Mouse (Mus musculus): ENCODE measurements at regions not wholly inside any gene's neighbourhood (a gene's known extent, or its start where the extent isn't known, plus 50 kb on each side); places are given as distances from the start of the nearest gene placed in this dataset.

- no peak for DNase-seq
These were observed 399.8 kb upstream of the Dcn start for GRCm38 (mm10) chr10:97079575-97079974.

DNA sequence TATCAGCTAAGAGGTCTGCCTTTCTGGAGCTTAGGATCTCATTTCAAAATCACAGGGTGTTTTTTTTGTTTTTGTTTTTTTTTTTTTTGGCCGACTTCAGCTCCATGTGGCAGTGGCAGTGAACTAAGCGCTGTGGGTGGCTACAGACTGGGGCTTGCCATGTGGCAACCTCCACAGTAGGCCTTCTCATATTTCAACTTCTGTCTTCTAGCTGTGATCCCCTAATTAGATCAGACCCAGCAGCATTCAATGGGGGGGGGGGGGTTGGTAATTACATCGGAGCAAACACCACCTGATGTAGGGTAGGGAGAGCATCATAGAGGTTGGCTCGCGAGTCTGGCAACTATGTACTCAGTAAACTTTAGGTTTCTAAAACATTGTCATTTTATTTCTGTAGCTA lies 392.1 kb upstream of the Dcn start:
- no peak for DNase-seq

- no peak for DNase-seq
These were observed 389.2 kb upstream of the Dcn start for GRCm38 (mm10) chr10:97090254-97090653.

DNA sequence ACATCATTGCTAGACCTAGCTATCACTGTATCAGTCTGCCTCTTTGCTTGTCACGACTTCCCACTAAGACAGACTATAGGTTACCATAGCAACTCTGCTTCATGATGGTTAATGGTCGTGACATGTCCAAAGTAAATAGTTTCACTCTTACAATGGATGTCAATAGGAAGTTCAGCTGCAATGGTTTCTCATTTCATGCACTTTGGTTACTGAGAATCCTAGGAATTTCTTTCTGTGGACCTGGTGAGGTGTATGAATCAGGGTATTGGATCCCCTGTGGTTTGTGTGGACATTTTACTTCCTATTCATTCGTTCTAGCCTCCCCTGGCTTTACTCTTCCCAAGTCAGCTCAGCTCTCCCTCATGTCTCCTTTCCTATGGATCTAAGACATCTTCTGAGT lies 385.5 kb upstream of the Dcn start:
- no peak for DNase-seq

GRCm38 (mm10) chr10:97114501-97114900 lies 364.9 kb upstream of the Dcn start:
- DNase-seq, result no peak

DNA sequence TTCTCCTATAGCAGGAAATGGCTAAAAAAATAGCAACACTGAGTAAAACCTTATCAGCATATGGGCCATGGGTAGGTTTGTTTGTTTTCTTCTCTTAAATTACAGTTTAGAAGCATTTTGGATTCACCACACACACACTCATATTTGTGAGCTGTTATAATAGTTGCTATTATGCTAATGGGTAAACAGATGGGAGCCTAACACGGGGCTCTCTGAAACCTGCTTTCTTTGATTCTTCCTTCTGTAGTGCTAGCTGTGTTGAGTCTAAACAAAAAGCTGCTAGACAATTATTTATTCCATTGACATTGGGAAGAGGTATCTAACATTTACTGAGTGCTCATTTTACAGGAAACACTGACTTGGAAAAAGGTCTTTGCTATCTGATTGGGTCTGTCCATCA lies 356.7 kb upstream of the Dcn start:
- DNase-seq, result no peak

DNA sequence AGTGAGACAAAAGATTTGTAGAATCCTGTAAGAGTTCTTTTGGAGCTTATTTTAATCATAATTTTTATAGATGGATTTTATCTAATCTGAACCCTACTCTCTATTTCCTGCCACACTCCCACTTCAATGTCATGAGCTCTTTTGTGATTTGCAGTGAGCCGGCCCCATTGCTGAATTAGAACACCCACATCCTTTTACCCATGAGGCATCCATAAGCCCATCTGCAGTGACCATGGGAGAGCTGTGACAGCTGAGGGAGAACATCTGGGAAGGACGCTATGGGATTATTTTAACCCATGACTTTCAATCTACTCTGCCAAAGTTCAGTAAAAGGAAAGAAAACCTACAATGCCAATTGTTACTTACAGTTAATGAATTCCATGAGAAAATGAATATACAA lies 337.8 kb upstream of the Dcn start:
- DNase-seq, result no peak

DNA sequence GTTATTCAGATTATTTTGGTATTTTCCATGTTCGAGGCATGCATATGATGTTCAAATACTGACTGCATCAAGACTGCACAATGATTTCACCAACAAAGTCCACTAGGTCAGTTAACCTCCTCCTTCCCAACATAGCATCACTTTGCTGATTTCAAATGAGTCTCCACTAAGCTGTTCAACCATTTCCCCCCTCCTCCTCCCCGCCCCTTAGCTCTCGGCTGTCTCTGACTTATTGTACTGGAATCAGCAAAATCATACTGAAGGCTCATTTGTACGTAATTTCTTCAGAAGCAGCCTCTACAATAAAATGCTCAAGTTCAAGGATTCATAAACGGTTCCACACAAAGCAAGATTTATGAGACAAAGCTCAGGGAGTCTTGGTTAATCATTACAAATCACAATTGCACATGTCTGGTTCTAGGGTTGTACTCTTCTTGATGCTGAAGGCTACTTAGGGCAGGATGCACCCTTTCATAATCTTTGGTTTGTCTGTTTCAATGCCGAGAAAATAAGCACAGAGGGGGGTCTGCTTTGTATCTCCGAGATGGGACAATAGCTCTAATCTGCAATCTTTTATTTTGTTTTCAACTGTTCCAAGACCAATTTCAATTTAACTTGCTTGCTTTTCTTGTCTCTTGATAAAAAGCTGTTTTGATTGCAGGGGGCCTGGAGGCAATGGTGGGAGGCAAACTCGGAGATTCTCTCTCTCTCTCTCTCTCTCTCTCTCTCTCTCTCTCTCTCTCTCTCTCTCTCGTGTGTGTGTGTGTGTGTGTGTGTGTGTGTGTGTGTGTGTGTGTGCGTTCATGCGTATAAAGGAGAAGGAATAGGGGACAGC lies 320.6 kb upstream of the Dcn start:
- peak in 1 of 2 experiments; percentile 1 for DNase-seq

DNA sequence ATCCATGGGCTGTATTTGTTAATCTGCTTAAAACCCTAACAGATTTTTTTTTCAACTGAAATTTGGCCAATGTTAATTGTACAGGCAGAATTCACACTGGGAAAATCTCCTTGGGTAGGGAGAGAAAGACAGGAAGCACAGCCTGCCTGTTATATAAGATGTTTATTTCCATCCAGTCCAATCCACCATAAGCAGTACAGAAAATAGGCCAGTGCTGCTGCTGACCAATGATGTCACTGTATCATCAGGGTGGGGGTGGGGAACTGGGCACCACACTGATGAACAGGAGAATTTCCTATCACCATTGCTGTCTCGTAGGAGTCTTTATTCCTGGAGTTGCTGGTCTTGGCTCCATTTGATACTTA lies 320.0 kb upstream of the Dcn start:
- DNase-seq, result no peak

DNA sequence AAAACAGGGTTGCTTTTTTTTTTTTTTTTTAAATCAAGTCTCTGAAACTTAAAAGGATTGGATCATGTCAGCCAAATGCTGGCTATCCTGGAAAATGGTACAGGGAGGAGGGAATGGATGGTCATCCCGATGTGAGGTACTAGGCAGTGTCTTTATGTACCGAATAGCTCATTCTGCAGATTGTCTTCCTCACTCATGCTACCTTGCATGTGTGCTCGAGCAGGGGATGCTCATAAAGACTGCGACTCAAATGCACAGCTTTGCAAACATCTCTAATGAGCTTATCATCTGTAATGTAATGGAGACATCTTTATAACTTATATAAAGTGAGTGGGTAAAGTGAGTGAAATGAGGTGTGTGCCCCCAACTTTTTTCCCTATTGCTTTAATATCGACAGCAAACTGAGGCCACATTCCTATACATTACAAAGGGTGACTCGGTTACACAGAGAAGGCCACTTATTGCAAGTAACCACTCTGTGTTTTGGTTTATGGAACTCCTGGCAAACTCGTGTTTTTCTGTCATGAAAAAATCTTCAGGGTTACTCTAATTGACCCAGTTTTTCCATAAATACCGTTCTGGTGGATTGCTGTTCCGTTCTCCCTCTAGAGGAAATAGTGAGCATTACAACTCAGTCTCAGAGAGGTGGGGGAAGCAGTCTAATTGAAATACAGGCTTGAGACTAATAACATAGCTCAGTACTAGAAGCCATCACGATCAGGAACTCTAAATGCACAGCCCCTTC lies 319.4 kb upstream of the Dcn start:
- peak; percentile 11 to 16 for DNase-seq

DNA sequence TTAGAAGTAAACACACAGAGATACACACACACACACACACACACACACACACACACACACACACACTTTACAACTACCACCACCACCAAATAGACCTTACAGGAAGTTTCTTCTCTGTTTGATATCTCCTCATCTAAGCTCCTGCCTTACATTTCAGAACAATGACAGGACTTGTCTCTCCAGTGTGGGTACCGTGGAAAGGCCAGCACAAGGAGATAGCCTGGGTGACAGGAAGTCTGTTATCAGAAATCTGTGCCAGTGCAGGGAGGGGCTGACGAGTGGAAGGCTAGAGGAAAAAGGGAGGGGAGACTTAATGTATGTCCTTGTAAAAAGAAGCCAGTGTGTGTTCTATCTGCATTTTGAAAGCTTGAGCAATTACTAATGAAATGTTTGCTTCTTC lies 318.5 kb upstream of the Dcn start:
- no peak for DNase-seq

DNA sequence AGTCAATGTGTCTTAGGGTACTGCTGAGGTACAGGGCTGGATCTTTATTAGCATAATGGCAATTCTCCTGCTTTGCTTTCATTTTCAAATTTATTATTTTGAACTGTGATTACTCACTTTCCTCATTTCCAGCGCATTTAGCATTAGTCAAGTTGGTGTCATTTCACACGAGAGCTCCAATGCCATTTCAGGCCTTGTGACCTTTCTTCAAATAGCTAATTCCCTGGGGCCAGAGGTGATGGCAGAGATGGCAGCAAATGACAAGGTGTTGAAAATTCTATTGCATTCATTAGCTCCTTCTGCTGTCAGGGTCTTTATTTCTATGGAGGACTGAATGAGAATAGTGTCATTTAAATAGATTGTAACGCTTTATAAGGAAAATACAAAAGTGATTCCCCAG lies 300.9 kb upstream of the Dcn start:
- no peak for DNase-seq

DNA sequence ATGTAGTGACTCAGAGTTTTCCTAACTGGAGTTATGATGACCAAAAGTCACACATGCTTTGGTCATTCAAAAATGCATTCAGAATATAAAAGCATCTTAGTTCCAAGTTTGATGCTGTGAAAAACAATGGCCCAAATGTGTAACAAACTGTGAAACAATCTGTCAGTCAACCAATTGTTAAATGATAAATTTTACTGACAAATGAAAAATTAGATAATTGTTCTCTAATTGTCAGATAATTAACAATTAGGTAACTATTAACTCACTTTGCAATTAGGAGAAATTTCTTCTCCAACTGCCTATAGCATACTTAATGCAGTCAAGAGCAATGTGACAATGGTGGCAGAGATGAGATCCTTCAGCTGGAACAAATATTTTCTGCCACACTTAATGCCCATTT lies 289.7 kb upstream of the Dcn start:
- DNase-seq, result no peak

DNA sequence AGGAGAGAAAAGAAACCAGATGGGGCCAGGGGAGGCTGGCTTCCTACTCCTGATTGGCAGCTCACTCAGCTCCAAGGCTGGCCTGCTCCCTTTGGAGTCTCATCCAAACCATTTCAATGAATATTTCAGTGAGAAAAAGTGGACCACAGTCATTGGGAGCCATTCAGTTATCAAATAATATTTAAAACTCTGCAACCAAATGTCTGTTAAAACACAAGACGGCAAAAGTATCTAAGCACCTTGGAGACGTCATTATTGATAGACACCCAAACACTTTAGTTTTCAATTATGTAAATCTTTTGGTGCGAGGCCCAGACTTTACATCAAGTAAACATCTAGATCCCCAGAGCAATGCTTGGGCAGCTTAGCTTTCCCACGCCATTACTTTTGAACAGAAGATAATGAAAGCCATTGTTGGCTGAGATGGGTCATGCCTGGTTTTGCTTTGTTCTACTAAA lies 268.1 kb upstream of the Dcn start:
- DNase-seq, result no peak

- DNase-seq, result no peak
These were observed 267.5 kb upstream of the Dcn start for GRCm38 (mm10) chr10:97211785-97212398.

GRCm38 (mm10) chr10:97219474-97219873 lies 259.9 kb upstream of the Dcn start:
- DNase-seq, result peak in 1 of 2 experiments; percentile 10

- no peak for DNase-seq
These were observed 259.0 kb upstream of the Dcn start for GRCm38 (mm10) chr10:97220431-97220830.

DNA sequence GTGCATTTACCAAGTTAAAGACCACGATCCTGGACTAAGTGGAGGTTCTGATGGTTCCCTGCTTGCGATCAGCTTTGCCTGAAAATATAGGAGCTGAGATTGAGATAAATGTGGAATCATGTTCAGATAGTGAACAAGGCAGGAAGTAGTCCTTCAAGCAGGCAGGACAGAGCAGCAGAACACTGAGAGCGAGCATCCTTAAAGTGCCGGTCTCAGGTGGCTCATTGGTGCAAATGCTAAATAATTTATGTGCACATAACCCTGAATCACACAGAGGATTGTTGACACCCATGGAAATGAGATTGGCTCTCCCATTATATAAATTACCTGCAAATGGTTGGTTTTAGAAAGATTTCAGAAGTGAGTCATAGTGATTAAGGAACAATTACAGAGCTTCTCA lies 243.8 kb upstream of the Dcn start:
- no peak for DNase-seq

DNA sequence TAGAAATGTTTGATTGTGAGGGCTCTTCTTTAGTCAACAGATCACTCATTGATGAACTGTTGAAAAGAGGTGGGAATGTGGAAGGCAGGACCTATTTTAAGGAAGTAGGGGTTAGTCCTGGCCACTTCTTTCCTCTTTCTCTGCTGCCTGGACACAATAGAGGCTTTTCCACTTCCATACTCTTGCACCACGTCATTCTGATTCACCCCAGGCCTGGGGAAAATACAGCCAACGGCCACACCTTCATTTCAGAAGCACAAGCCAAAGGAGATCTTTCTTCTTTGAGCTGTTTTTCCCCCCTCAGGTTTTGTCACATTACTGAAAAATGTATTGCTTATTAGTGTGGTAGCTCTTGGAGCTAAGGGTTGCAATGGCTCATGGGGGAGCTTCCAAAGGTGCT lies 237.9 kb upstream of the Dcn start:
- DNase-seq, result no peak

DNA sequence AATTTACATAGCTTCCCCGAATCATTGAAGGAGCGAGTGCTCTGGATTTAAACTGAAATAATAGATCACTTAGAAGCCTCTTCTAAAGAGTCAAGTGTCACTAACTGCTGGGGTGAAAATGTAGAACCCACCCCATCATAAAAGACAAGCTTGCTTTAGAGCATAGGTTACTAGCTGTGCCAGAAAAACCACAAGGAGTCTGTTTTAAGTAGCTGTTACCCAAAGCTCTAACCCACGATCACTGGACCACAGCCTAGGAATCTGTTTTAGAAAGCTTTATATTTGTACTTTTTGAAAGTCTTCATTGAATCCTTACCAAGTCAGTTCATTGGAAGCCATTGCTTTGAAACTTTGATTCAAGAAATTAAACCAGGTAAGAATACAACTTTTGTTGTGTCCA lies 233.7 kb upstream of the Dcn start:
- no peak for DNase-seq

GRCm38 (mm10) chr10:97248522-97248921 lies 230.9 kb upstream of the Dcn start:
- no peak for DNase-seq

GRCm38 (mm10) chr10:97249760-97250159 lies 229.6 kb upstream of the Dcn start:
- no peak for DNase-seq

DNA sequence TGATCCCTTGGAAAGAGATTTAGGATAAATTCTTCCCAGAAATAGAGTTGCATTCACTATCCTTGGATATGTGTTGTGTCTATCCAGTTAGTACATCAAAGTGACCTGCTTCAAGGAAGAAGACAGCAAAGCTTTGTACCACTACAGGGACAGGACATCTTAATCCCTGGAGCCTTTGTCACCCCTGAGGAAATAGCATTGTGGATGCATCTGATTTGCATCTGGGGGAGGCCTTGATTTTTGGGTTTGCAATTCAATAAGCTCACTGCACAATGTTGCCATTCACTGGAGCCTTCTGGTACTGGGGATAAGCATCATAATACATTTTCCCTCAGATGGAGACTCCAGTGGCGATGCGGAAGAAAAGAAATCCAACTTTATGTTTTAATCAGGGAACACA lies 229.2 kb upstream of the Dcn start:
- no peak for DNase-seq

- no peak for DNase-seq
These were observed 213.4 kb upstream of the Dcn start for GRCm38 (mm10) chr10:97265959-97266517.
